Mouse (Mus musculus) common myeloid progenitor, adult 5-6 weeks (primary cell): ENCODE measurements around the gene Tbca. TPM values are rescaled to one million over a fixed set of nuclear protein-coding genes. Genes with fewer than 3 reads are reported as not detected.

Source experiments
- ATAC-seq: replicated peaks from 2 replicates; pipeline ENCODE4 v1.8.0; 2016; ENCODE audit warnings: low read depth, mild to moderate bottlenecking, moderate TSS enrichment, inconsistent platforms; ENCODE audit not compliant: poor library complexity, severe bottlenecking
- total RNA-seq: library from RNA; stranded (forward); fragments of 200-1000, 187-1606 nt; gene quantifications from 2 replicates; pipeline ENCODE4 v1.2.3, GENCODE M21; 2017

Tbca gene
- total RNA-seq, result 199 and 247 TPM in 2 replicates

- ATAC-seq, result peak; percentile 97
Measured at GRCm38 (mm10) chr13:94788771-94789649, at the start of gene Tbca. Gene Tbca (plus strand): TSS chr13:94788910.

DNA sequence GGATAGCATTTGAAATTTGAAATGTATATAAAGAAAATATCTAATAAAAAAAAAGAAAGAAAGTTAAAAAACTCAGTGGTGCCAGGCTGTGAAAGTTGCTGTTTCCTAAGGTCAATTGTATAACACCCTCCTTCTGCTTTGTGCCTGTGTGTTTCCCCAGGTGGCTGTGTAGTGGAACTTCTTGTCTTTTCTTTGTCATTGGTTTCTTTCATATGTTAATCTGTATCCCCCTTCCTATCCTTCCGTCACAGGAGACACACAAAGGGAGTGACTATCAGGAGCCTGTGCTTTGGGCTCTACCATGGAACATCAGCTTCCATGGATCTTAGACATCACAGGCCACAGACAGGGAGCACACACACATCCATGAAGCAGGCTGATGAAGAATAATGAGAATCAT is 43.5 kb upstream of the Tbca start:
- no peak for ATAC-seq

DNA sequence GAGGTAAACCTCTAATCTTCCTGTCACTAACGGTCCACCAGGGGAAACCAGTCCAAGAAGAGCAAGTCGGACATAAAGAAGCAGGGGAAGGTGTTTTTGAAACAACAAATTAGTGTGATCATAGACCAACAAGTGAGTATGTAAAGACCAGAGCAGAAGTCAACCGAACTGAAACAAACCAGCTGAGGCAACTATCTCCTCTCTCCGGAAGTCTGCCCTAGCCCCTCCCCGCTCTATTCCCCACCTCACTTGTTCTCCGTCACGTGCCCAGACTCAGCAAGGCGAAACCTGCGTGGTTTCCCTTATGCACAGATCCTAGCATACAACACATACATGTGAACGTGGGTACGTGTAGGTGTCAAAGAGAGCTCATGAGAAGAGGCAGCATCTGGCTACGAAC is 22.9 kb upstream of the Tbca start:
- ATAC-seq, result no peak

- ATAC-seq, result no peak
Measured at GRCm38 (mm10) chr13:94768460-94769154, 20.1 kb upstream of the Tbca start.

DNA sequence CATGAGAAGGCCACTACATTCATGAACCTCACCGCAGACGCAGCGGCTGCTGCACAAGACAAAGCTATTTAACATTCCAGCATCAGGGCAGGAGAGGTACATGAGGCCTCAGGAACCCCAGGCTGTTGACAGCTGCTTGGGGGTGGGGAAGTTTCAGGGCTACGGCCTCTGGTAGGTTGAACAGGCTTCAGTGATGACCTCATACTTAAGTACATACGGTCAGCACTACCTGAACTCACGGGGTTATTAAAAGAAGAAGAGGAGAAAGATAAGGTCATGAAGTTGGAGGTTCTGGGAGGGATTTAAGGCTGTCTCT is 19.6 kb upstream of the Tbca start:
- no peak for ATAC-seq

- ATAC-seq, result no peak
Measured at GRCm38 (mm10) chr13:94786866-94787265, 1.8 kb upstream of the Tbca start.

DNA sequence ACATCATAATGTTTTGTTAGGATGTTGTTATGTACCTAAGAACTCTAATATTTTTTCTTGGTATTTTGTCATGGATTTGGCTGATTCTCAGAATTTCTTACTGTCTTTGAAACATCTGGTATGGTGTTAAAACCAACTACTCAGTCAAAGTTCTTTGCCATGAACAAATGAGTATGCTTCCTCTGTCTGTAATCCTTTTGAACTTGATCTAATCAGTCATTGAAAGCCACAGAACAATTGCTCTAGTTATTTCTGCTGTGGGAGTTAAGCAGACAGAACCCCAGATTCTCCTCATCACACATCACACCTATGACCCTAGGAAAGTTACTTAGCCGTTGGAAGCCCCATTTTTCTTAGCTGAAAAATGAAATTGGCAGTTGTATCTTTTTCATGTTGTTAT is 6.0 kb downstream of the Tbca start:
- no peak for ATAC-seq

DNA sequence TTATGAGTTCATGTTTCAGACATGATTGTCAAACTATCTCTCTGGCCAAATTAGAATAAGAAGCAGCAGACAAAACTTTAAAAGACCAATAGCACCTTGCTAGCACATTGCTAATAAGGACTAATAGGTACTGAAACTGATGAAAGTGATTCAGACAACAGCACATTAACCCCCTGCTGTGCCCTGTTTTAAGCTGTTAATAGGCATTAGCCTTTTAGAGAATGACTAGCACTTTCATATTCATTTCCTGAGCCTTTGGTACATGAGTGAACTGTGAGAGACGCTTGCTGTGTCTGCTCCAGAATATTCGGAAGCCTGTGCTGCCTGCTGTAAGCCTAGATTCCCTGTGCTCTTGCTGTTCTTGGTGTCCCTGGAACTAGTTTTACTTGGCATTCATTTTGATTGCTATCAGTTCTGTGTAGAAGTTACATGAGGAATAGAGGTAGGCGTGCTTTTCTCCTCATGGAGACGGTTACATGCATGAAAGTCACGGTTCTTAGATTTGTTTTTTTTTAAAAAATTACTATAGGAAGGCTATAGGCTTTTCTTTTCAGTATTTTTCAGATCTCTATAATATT is 14.9 kb downstream of the Tbca start:
- no peak for ATAC-seq

DNA sequence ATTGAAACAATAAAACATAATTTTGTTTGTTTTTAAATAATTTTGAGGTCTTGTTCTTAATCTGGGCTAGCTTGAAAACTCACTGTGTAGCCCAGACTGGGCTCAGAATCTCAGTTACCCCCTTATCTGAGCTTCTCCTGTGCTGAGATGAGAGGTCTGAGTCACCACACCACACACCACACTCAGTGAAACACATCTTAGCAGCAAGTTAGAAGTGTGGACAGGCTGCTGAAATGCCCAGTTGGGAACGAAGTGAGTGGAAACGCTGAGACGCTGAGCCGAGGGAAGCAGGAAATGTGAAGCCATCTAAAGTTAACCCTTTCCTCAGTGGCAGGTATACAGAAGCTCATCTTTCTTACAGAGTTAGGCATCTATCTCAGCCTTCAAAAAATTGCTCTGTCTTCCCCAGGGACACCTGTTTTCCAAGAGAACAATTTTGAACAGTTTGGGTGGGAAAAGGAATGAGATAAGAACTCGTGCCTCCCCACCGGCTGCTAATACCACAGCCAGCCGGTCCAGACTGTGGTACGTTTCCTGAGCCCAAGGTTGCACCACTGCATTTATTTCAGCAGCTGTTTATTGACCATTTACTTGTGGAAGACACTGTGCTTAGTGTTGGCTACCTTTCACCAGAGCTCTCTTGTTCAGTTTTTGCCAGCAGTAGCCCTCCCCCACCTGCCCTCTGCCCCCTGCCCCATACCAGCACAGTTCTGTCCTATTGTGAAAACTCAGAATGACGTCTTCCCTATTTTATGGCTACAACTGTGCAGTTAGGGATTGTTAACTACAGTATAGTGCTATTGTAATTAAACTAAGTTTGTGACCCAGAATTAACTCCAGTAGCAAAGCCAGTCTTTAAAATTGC is 17.8 kb downstream of the Tbca start:
- ATAC-seq, result 0 out of 2 replicates have a peak, but pooled peaks have one; percentile 25

GRCm38 (mm10) chr13:94808596-94808995 is 19.9 kb downstream of the Tbca start:
- no peak for ATAC-seq

GRCm38 (mm10) chr13:94809724-94810123 is 21.0 kb downstream of the Tbca start:
- no peak for ATAC-seq

DNA sequence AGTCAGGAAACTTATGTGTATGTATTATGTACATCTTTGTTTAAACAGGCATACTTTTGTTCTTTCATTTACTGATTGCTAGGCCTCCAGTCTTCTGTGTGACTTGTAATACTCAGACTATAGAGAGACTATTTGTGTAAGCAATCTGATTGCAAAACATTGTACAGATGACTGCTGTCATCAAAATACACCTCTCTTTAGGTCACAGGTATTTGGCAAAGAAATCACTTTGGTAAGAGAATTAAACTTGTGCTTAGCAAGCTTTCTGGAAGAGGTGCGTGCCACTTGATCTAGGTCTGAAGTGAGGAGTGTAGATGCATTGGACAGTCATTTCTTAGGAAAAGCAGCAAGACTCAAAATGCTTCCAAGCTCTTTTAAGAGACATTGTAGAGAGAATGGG is 22.7 kb downstream of the Tbca start:
- no peak for ATAC-seq

- no peak for ATAC-seq
Measured at GRCm38 (mm10) chr13:94813770-94814169, 25.1 kb downstream of the Tbca start.

DNA sequence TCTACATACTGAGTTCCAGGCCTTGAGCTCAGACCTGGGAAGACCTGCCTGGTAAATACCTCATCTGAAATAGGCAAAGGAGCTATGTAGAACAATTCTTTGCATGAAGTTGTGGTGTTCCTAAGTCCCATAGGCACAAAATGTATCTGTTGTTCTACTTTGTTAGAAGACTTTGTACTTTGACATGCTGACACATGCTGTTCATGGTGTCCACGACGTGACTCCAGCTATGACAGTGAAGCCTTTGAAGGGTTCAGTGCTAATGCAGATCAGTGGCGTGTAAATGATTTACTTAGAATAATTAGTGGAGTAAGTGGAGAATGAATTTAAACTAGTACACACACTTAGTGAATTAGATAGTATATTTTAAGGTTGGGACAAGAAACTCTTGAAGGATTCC is 31.8 kb downstream of the Tbca start:
- ATAC-seq, result no peak

GRCm38 (mm10) chr13:94820956-94821355 is 32.2 kb downstream of the Tbca start:
- ATAC-seq, result no peak

DNA sequence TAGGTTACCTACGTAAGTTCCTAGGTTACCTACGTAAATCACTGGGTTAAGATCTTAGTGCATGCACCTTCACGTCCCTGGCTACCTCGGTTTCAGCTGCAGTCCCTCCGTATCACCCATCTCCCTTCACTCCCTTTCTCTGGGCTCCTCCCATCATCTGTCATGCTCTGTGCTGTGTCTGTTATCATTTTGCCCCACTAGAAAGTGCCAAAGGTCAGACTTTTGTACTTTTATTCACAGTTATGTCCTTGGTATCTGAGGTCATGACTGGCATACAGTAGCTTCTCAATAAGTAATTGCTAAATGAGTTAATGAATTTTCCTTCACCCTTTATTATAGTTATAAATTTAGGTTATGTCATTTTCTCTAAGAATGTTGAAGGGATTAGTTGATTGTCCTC is 37.7 kb downstream of the Tbca start:
- ATAC-seq, result no peak

GRCm38 (mm10) chr13:94826986-94827385 is 38.3 kb downstream of the Tbca start:
- ATAC-seq, result no peak

DNA sequence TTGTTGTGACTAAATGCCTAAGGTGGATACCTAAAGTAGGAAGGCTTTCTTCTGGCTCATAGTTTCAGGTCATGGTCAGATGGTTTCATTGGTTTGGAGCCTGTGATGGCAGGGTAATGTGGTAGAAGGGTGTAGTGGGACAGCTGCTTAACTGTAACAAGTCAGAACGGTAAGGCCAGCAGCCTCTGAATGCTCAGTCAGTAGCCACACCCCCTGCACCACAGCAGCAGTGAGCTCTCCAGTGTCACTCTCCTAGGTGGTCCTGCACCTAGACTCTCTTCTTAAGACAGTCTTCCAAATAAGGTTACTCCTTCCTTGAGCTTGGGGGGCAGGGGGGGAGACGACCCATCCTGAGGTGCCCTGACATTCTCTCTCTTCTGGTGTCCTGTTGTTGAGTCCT is 39.1 kb downstream of the Tbca start:
- ATAC-seq, result no peak

- peak; percentile 80 for ATAC-seq
Measured at GRCm38 (mm10) chr13:94838047-94838720, 49.5 kb downstream of the Tbca start.
